Mouse (Mus musculus): Measurements from ENCODE around the gene Mindy4.
A peak's percentile ranks its signal among the peaks of the same experiment; 100 is the strongest.

Mindy4 gene

DNA sequence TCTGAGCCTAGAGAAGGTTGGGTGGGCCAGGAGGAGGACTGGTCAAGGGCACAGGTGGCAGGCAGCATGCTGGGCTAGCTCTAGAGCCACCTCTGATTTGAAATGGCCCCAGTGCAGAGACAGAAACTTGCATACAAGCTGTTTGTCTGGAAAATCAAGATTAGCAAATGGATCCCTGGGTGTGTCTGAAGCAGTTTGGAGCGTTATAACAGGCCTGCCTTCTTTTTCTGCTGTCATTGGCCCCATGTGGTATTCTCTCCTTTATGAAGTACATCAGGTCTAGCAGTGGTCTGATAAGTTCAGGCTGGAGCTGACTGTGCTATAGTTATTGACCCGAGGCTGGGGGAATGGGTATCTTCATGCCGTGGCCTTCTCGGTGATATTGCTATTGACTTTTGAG is 110.7 kb downstream of the Mindy4 start:
- DNase-seq: no peak

DNA sequence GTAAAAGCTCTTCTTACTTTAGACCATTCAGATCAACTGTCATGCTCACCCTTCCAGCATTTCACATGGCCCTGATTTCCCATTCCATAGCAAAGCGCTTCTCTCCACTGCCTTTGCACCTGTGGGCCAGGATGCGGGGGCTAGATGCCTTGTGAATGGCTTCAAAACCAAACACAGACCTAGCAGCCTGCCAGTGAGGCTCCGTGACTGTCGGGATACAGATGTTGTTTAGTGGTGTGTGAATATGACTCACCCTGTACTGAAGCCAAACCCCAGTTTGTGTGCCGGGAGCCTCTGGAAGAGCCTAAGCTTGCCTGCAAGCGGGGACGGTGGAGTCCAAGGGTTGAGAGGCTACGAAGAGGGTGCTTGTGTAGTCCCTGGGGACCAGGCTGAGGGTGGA is 111.4 kb downstream of the Mindy4 start:
- no peak for DNase-seq

DNA sequence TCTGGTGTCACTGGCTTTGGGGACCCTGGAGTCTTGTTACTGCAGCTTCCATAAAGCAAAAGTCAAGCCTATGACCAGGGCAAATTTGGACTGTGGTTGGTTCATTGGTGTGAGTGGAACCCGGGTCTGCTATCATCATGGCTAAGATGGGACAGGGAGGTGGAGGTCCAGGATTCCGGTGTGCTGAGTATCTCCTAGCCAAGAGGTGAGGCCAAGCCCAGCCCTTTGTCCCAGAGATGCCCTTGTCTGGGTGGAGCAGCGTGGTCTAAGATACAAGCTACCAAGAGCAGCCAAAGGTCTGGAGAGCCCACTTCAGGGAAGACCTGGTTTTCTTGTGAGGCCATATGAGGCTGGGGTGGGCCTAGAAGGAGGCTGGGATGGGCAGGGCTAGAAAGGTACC is 115.4 kb downstream of the Mindy4 start:
- no peak for DNase-seq

DNA sequence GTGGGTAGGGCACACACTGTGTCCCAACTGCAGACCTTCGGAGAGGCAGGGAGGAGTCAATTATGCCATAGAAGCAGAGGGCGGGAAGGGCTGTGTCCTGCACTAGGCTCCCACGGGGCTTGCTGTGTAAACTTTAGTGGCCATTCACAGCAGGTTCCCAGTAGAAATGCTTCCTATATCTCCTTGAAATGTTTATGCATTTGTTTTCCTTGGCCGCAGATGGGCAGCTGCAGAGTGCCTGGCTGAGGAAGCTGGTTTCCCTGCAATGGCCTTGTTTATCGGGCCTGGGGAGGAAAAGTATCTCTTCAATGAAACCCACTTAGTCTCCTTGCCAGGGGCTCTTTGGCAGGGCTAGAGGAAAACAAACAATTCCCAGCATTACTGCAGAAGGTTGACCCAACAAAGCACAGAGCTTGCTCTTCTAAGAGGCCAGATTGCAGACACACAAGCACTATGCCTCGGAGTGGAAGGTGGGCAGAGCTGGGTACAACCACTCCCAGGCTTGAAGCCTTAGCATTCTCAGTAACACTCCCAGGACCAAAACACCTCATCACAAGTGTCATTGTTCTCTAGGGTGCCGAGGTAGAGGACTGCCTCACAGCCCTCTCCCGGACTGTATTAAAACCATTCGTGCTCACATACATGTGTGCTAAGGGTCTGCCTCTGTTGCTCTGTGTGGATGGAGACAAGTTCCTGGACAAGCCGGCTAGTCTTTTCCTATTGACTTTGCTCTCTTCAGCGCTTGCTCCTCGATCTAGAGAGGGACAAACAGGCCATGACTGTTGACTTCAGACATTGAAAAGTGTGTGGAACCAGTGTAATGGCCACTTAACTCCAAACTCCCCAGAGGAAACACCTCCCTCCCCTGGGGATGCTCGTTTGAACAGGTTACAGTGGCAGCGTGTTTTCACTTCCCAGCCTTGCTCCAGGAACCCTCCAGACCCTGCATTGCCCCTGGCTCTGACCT is 116.7 kb downstream of the Mindy4 start:
- no peak for DNase-seq

DNA sequence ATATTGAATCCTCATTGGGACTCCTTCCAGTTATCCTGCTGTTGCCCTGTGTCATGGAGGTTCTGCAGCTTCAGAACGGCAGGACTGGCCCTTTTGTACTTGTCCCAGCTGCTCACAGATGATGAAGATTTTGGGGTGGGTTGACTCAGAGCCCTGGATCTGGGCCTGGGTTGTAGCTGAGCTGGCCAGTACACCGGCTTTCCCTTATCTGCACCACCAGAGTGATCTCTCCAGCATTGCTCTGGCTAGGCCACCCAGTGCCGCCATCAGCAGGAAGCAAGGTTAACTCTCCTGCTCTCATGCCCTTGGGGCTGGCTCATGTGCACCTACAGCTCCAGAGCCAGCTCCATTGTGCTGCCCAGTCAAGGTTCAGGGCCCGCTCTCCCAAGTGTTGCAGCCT is 117.7 kb downstream of the Mindy4 start:
- no peak for DNase-seq

DNA sequence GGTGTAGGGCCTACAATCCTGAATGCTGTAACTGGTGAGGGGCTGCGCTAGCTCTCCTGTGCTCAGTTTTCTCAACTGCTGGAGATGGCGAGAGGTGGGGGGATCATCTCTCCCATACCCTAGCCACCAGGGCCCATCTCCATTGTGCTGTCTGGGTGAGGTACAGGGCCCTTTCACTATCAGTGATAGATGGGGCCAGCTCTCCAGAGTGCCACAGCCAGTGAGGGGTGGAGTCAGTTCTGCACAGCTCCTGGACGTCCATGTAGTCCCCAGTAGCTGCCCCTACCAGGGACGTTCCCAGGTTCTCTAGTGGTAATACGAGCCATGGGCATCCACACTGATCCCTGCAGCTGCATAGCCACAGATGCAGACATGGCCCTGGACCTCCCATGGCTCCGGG is 118.3 kb downstream of the Mindy4 start:
- DNase-seq: no peak

DNA sequence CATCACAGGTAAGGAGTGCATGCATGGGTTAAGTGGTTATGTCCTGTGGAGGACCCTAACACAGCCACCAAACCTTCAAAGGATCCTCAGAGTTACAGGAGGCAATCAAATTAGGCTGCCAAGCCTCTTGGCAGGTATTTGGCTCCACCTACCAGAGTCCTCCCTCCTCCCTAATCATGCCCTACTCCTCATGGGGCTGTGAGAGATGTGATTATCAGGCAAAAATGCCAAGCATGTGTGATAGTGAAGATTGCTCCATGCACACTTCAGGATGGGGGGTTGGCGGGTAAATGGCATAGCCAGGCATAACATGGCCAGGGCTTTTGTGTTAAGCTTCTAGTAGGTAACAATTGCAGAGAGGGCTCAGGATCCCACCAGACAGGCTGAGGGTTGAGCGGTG is 119.8 kb downstream of the Mindy4 start:
- no peak for DNase-seq

DNA sequence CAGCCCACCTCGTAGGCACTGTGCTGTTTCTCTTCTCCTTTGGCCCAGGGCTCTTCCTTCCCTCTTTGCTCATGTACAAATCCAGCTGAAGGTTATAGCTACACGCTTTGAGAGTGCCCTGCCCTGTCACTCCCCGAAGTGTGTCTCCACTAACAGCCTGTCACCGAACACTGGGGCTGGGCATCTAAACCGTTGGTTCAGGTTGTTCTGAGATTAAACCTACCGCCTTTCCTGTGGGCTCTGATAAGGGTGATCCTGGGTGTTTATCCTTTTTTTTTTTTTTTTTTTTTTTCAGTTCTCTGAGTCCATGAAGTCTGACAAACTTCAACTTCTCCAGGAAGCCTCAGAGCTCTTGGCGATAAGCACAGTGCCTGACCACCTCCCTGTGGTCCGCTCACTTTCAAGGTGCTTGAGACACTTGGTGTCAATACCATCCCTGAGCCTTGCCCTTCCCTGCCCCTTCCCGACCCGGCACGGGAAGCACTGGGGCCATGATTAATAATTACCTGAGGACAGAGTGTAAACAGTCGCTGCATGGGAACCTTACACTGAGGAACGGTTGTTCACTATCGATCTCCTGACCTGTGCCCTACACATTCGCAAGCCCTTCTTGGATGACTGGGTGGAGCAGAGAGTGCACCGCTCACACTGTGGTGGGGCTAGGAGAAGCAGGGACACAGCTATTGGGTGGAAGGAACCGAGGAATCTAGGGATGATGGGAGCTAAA is 120.9 kb downstream of the Mindy4 start:
- peak; percentile 41 for DNase-seq

DNA sequence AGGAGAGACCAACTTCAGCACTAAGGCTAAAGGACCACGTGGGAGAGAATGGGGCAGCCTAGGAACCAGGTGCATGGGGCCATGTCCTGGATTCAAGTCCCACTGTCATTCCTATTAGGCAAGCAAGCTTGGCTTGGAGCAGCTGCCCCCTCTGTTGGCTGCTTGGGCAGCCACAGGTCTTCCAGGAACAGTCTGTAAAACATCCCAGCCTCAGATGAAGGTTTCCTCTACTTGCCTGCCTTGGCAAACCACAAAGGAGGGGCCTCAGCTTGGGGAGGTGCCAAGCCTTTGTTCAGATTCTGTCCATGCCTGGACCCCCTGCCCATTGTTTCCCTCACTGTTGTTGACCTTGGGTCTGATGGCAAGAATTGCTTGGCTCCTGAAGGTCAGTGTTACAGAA is 121.6 kb downstream of the Mindy4 start:
- no peak for DNase-seq

DNA sequence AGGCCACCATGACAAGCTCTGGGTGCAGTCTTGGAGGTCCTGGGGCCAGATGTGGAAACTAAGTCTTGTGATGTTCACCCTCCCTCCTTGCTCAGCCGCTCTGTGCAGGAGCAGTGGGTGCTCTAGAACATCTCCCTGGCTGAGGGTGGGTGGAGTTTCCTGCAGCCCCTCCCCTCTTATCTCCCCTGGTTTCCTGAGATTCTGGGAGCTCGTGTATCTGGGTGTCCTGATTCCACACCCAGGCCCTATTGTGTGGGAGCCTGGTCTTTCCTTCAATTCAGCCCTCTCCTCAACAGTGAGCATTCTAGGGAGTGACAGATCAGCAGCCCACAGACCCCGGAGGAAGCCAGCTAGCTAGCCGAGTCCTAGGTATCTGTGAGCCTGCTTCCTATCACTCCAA is 123.1 kb downstream of the Mindy4 start:
- no peak for DNase-seq

DNA sequence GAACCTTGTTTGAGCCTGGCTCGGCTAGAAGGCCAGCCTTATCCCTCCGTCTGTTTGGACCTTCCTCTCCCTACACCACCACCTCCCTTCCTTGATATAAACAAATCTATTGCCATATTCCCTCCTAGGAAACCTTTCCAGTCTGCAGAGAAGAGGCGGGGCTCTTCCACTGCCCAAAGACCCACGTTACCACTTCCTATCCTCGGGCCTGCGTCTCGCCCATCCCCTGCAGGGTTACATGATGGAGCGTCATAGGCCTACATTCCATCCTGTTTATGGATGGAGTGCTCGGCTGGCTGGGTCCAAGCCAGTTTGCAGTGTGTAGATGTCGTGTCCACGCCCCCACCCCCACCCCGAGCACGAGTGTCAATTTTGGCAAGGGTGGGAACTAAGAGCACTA is 124.1 kb downstream of the Mindy4 start:
- DNase-seq: no peak

DNA sequence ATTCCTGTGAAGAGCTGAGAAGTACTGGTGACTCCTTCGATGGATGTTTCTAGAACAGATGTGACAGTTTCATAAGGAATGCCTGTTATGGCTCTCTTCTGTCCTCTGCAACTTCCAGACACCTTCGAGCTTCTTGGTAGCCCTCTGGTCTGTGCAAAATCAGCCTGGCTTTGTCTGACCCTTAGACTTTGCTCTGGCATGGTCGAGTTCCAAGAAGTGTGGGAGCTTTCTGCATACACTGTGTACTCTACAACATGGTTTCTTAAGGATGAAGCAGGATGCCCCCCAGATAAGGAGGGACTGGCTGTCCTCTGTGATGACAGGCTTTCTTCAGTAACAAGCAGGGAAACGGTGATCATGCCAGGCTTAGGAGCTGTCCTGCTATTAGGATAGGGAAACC is 125.0 kb downstream of the Mindy4 start:
- no peak for DNase-seq

DNA sequence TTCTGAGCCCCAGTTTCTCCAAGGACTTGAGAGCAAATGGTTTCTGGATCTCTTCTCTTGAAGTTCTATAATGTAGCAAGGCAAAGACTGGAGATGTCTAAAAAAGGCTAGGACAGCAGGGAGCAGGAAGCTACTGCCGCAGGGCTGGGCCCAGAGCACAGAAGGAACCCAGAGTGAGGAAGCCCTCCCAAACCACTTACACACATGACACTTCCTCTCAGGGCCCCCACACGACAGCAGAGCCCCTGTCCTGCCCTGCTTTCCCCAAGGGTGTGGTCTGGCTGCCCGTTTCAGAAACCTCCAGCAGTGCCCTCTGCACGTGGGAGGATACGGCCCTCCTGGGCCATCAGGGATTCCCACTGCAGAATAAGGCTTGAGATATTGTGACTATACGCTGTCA is 128.1 kb downstream of the Mindy4 start:
- DNase-seq: no peak

DNA sequence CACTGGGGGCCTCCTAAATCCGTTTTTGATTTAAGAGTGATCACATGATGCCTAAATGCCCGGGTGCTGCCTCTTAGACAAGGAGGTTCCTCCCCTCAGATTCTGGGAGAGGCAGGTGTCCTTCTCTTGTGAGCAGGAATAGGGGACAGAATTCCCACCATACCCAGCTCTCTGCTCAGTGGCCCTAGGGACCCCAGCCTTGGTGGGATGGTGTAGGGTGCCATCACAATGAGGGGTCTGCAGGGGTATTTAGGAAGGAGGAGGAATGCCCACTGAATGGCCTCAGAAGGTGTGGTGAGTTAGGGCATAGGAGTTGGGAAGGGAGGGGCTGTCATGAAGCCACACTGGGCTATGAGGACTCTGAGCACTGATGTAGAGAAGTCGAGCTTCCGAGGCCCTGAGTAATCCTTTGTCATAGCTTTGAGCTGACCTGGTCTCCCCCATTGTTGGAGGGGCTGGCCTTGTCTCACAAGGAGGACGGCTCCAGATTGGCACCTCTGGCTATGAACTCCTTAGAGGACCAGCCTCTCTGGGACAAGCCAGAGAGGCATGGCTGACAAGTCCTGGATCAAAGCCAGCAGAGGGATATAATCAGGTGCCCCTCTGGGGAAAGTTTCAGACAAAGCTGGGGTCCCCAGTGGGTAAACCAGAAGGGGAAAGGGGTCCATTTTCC is 129.1 kb downstream of the Mindy4 start:
- no peak for DNase-seq

DNA sequence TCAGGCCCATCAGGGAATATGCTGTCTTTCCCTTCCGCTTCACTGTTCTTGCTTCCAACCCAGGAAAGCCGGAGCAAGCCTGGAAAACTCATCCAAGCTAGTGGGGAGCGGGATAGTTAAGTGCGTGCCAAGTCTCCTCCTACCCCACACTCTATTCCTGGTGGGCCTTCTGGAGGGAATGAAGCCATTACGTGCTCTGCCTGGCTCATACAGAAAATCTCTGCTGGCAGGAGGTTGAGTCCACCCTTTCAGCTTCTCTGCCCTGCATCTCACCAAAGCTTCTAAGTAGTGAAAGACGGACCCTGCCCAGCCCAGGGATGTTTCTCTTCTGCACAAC is 129.6 kb downstream of the Mindy4 start:
- no peak for DNase-seq

DNA sequence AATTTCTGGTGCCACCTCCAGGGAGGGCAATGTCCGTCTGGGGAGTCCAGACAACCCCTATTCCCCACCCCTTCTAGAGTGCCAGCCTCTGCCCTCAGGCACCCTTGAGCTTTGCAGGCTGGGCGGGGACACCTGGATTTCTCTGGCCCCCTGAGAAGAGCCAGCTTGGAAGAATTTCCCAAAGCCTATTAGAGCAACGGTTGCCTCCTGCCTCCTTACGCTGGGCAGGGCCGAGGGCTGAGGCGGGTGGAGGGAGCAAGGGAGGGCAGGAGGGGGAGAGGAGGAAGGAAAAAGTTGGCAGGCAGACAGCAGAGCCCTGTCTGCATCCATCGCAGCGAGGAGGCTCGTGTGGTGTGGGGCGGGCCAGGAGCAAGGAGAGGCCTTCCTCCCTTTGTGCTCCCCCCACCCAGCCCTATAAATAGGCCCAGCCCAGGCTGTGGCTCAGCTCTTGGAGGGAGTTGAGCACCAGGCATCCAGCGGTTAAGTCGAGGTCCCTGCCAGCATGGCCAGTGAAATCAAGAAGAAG is 132.9 kb downstream of the Mindy4 start, which contains the start of gene Aqp1:
TSS of gene Aqp1 (plus strand) at position 444 of the 526 bp plus-strand sequence.
- peak; percentile 85 for DNase-seq

DNA sequence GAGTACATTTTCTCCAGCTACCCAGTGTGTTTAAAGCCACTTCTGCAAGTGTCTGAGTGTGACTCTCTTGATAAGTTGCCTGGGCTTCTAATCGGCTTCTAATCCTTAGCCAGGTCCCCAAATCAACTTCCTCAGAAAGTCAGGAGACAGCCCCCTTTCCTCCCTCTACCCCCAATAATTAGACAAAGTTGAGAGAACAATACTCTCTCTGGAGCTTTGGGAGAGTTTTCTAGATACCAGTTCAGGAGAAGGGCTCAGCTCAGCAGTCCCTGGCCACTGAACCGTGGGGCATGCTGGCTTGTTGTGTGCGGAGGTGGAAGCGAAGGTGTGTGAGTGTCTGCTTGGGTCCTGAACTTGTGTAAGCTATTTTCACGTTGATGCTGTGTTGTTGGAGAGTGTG is 134.1 kb downstream of the Mindy4 start:
- DNase-seq: no peak

DNA sequence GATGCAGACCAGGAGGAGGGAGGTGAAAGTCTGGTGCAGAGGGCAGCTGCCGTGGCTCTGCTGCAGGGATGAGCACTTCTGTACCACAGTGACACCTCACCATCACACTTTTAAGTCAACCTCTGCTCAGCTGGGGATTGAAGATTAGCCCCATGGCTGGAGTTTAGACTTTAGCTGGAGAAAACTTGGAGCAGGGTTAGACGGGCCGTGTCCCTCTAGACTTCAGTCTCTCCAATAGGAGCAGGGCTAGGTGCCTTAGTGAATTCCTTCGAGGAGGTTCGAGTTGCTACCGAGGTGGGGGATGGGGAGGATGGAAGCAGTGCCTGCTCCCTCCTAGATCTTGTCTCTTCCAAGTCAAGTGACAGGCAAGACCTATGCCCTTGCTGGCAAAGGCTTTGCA is 134.9 kb downstream of the Mindy4 start:
- DNase-seq: peak; percentile 78

DNA sequence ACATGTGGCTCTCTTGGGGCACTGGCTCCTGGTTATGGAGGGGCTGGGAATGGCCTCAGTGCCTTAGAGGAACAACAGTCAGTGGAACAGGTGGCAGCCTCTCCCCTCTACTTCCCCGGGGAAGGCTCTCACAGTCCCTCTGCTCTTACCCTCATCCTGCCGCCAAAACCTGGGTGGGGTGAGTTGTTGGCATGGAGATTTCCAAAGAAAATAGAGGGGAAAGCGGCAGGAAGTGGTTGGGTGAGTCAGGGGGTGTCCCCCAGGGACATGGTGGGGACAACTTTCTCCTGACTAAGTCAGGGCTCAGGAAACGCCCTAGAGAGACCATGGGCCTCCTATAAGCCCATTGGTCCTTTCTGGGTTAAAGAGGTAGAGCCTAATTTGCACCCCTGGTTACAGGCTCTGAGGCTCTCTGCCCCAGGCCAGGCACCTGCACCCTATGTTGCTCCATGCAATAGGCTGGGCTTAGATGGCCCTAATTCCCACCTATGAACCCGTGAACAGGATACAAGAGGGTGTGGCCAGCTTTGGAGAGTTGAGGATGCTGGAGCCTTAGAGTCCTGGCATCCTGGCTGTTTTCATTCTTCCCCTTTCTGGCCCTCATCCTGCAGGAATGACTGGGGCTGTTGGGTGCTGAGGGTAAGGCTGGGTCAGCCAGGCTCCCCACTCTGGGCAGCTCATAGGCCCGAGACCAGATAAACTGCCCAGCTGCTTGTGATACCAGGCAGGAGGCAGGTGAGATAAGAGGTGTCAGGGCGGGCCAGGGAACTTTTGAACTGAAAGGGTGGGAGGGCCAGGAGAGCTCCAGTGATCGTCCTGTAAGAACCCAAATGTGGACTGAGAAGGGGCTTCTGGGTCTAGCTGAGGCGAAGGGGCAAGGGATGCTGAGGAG is 136.0 kb downstream of the Mindy4 start:
- no peak for DNase-seq

DNA sequence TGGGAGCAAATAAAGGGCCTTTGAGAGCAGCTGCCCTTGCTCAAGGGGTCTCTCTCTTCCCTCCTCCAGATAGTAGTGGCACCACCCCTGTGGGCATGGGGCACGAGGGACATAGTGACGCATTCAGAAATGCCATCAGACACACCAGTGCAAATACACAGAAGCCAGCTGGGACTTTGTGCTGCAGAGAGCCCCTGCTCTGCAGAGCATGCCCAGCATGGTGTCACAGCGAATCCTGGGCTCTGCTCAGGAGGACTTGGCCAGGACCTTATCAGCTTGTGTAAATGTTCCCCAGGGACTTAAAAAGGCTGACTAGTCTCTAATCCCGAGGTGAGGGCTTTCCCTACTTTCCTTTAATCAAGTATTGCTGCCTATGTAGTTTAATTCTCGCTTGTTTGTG is 138.5 kb downstream of the Mindy4 start:
- no peak for DNase-seq

DNA sequence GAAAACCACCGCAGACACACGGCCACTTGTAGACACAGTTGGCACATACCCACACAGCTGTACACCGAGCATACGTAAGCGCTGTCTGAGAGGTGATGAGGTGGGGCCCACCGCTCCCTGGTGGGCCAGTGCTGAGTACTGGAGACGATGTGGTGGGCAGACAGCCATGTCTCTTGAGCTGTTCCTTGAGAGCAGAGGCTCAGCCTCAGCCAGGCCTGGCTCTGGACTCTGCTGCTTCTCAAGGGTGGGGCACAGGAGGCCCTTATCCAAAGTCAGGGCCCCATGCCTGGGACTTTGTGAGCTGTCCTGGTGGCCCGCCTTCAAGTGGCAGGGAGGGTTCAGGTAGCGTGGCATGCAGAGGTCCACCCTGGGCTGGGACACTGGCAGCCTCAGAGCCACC is 139.1 kb downstream of the Mindy4 start:
- no peak for DNase-seq

DNA sequence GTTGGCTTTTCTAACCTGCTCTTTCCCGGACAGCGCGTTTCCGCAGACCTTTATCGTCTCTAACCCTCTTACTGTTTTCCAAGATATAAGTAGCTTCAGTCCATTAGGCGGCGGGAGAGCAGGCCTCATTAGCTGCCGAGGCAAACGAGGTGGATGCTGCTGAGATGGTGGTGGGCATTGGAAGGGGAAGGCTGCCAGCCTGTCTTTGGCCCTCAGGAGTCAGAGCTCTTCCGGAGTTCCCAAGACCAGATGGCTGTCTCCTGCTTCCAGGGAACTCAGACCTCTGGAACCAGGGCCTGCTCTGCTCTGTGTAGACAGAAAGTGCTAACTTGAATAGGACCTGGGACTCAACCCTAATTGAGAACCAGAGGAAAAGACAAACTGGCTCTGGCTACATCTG is 140.3 kb downstream of the Mindy4 start:
- no peak for DNase-seq
